Mouse (Mus musculus): ENCODE results near the gene Clps. TPM values are rescaled to one million over a fixed set of nuclear protein-coding genes. Genes with fewer than 3 reads are reported as not detected.

Clps gene
- not detected in 2 replicates for polyA plus RNA-seq (2014; fragmentation: Nextera tagmentation; extraction: Ambion mirVana)

- WGBS = 96% methylated on average over 4 of the region's 4 CpGs
- H3K9me3 ChIP-seq (replicated peaks; ENCODE audit: control insufficient read depth, low read length) = no peaks in the 10 kb centered on the region
- no peaks in the 10 kb centered on the region; the same call in 1 of the 2 replicates for H3K4me1 ChIP-seq (ENCODE audit: control insufficient read depth, insufficient read depth, low read length)
- no peak for DNase-seq (ENCODE audit: low spot score)
- no peak within 1 kb of the TSS for H3K9ac ChIP-seq (ENCODE audit: low read length)
- no peak within 1 kb of the TSS for H3K4me2 ChIP-seq (ENCODE audit: low read length)
- no peaks in the 10 kb centered on the region for H3K27me3 ChIP-seq (replicated peaks; ENCODE audit: control insufficient read depth, insufficient read depth, low read length)
- H3K27ac ChIP-seq (ENCODE audit: low read depth, low read length) = no peak within 1 kb of the TSS
- ATAC-seq = no peak
- H3K36me3 ChIP-seq (ENCODE audit: control insufficient read depth, insufficient read depth, low read length) = no peaks in the 10 kb centered on the region
- no peak within 1 kb of the TSS for H3K4me3 ChIP-seq (ENCODE audit: low read depth, low read length)
Measured at GRCm38 (mm10) chr17:28560598-28560997, at the start of gene Clps. Gene Clps (minus strand): TSS chr17:28560766.

GRCm38 (mm10) chr17:28609543-28609942, 49.0 kb upstream of the Clps start:
- WGBS = 92% methylated on average over 3 of the region's 3 CpGs
- no peak overlapping the region for H3K9ac ChIP-seq (ENCODE audit: low read length)
- no peaks in the 10 kb centered on the region for H3K9me3 ChIP-seq (replicated peaks; ENCODE audit: control insufficient read depth, low read length)
- ATAC-seq (no peak), DNase-seq (ENCODE audit: low spot score) (no peak)
- no peak overlapping the region for H3K4me2 ChIP-seq (ENCODE audit: low read length)
- no peaks in the 10 kb centered on the region for H3K27me3 ChIP-seq (replicated peaks; ENCODE audit: control insufficient read depth, insufficient read depth, low read length)
- H3K4me1 ChIP-seq (ENCODE audit: control insufficient read depth, insufficient read depth, low read length) = no peaks in the 10 kb centered on the region
- peaks cover 44% of the 10 kb centered on the region for H3K36me3 ChIP-seq (ENCODE audit: control insufficient read depth, insufficient read depth, low read length)
- no peak overlapping the region for H3K4me3 ChIP-seq (ENCODE audit: low read depth, low read length)
- no peak overlapping the region for H3K27ac ChIP-seq (ENCODE audit: low read depth, low read length)

- WGBS = 69% methylated on average over 9 of the region's 9 CpGs
- Histone ChIP-seq H3K27ac (ENCODE audit: low read depth, low read length) (no peak overlapping the region), H3K4me3 (ENCODE audit: low read depth, low read length) (no peak overlapping the region), H3K4me1 (ENCODE audit: control insufficient read depth, insufficient read depth, low read length) (no peaks in the 10 kb centered on the region), H3K9ac (ENCODE audit: low read length) (no peak overlapping the region), H3K27me3 (replicated peaks; ENCODE audit: control insufficient read depth, insufficient read depth, low read length) (no peaks in the 10 kb centered on the region), H3K4me2 (ENCODE audit: low read length) (no peak overlapping the region), H3K9me3 (replicated peaks; ENCODE audit: control insufficient read depth, low read length) (no peaks in the 10 kb centered on the region), H3K36me3 (ENCODE audit: control insufficient read depth, insufficient read depth, low read length) (peaks cover 93% of the 10 kb centered on the region)
- no peak for DNase-seq (ENCODE audit: low spot score)
- ATAC-seq = no peak
Measured at GRCm38 (mm10) chr17:28601557-28602250, 41.1 kb upstream of the Clps start.

GRCm38 (mm10) chr17:28600780-28601179, 40.2 kb upstream of the Clps start:
- Histone ChIP-seq H3K27ac (ENCODE audit: low read depth, low read length) (no peak overlapping the region), H3K4me3 (ENCODE audit: low read depth, low read length) (no peak overlapping the region), H3K36me3 (ENCODE audit: control insufficient read depth, insufficient read depth, low read length) (peaks cover 93% of the 10 kb centered on the region), H3K4me1 (ENCODE audit: control insufficient read depth, insufficient read depth, low read length) (no peaks in the 10 kb centered on the region), H3K9ac (ENCODE audit: low read length) (no peak overlapping the region), H3K27me3 (replicated peaks; ENCODE audit: control insufficient read depth, insufficient read depth, low read length) (no peaks in the 10 kb centered on the region), H3K4me2 (ENCODE audit: low read length) (no peak overlapping the region), H3K9me3 (replicated peaks; ENCODE audit: control insufficient read depth, low read length) (no peaks in the 10 kb centered on the region)
- DNase-seq (ENCODE audit: low spot score) (no peak), ATAC-seq (no peak)
- WGBS = 87% methylated on average over 5 of the region's 5 CpGs

- ATAC-seq (no peak), DNase-seq (ENCODE audit: low spot score) (no peak)
- WGBS = 84% methylated on average over 4 of the region's 4 CpGs
- Histone ChIP-seq H3K27me3 (replicated peaks; ENCODE audit: control insufficient read depth, insufficient read depth, low read length) (no peaks in the 10 kb centered on the region), H3K4me3 (ENCODE audit: low read depth, low read length) (no peak overlapping the region), H3K9me3 (replicated peaks; ENCODE audit: control insufficient read depth, low read length) (no peaks in the 10 kb centered on the region), H3K4me2 (ENCODE audit: low read length) (no peak overlapping the region), H3K9ac (ENCODE audit: low read length) (no peak overlapping the region), H3K27ac (ENCODE audit: low read depth, low read length) (no peak overlapping the region), H3K4me1 (ENCODE audit: control insufficient read depth, insufficient read depth, low read length) (no peaks in the 10 kb centered on the region), H3K36me3 (ENCODE audit: control insufficient read depth, insufficient read depth, low read length) (peaks cover 88% of the 10 kb centered on the region)
Measured at GRCm38 (mm10) chr17:28593965-28594364, 33.4 kb upstream of the Clps start.

GRCm38 (mm10) chr17:28592998-28593397, 32.4 kb upstream of the Clps start:
- peak; percentile 32; the same call in 1 of the 2 replicates for ATAC-seq
- WGBS = 17% methylated on average over 4 of the region's 4 CpGs
- Histone ChIP-seq H3K9ac (ENCODE audit: low read length) (no peak overlapping the region), H3K4me3 (ENCODE audit: low read depth, low read length) (no peak overlapping the region), H3K4me1 (ENCODE audit: control insufficient read depth, insufficient read depth, low read length) (no peaks in the 10 kb centered on the region), H3K4me2 (ENCODE audit: low read length) (no peak overlapping the region), H3K27ac (ENCODE audit: low read depth, low read length) (no peak overlapping the region), H3K9me3 (replicated peaks; ENCODE audit: control insufficient read depth, low read length) (no peaks in the 10 kb centered on the region), H3K27me3 (replicated peaks; ENCODE audit: control insufficient read depth, insufficient read depth, low read length) (no peaks in the 10 kb centered on the region), H3K36me3 (ENCODE audit: control insufficient read depth, insufficient read depth, low read length) (peaks cover 91% of the 10 kb centered on the region)
- DNase-seq (ENCODE audit: low spot score) = peak; percentile 80

- no peaks in the 10 kb centered on the region for H3K4me1 ChIP-seq (ENCODE audit: control insufficient read depth, insufficient read depth, low read length)
- H3K4me2 ChIP-seq (ENCODE audit: low read length) = no peak overlapping the region
- H3K36me3 ChIP-seq (ENCODE audit: control insufficient read depth, insufficient read depth, low read length) = peaks cover 76% of the 10 kb centered on the region
- no peak overlapping the region for H3K9ac ChIP-seq (ENCODE audit: low read length)
- no peak for ATAC-seq
- 94% methylated on average over 5 of the region's 5 CpGs for WGBS
- no peak overlapping the region for H3K4me3 ChIP-seq (ENCODE audit: low read depth, low read length)
- H3K9me3 ChIP-seq (replicated peaks; ENCODE audit: control insufficient read depth, low read length) = no peaks in the 10 kb centered on the region
- DNase-seq (ENCODE audit: low spot score) = no peak
- H3K27ac ChIP-seq (ENCODE audit: low read depth, low read length) = no peak overlapping the region
- no peaks in the 10 kb centered on the region for H3K27me3 ChIP-seq (replicated peaks; ENCODE audit: control insufficient read depth, insufficient read depth, low read length)
Measured at GRCm38 (mm10) chr17:28591476-28591875, 30.9 kb upstream of the Clps start.

- Histone ChIP-seq H3K36me3 (ENCODE audit: control insufficient read depth, insufficient read depth, low read length) (peaks cover 68% of the 10 kb centered on the region), H3K4me2 (ENCODE audit: low read length) (no peak overlapping the region), H3K4me1 (ENCODE audit: control insufficient read depth, insufficient read depth, low read length) (no peaks in the 10 kb centered on the region), H3K9me3 (replicated peaks; ENCODE audit: control insufficient read depth, low read length) (no peaks in the 10 kb centered on the region), H3K27me3 (replicated peaks; ENCODE audit: control insufficient read depth, insufficient read depth, low read length) (no peaks in the 10 kb centered on the region), H3K27ac (ENCODE audit: low read depth, low read length) (no peak overlapping the region), H3K9ac (ENCODE audit: low read length) (no peak overlapping the region), H3K4me3 (ENCODE audit: low read depth, low read length) (no peak overlapping the region)
- no peak for ATAC-seq
- no peak for DNase-seq (ENCODE audit: low spot score)
- WGBS = 94% methylated on average over 3 of the region's 3 CpGs
Measured at GRCm38 (mm10) chr17:28590596-28590995, 30.0 kb upstream of the Clps start.

GRCm38 (mm10) chr17:28588591-28588990, 28.0 kb upstream of the Clps start:
- Histone ChIP-seq H3K27me3 (replicated peaks; ENCODE audit: control insufficient read depth, insufficient read depth, low read length) (no peaks in the 10 kb centered on the region), H3K27ac (ENCODE audit: low read depth, low read length) (no peak overlapping the region), H3K4me2 (ENCODE audit: low read length) (no peak overlapping the region), H3K4me1 (ENCODE audit: control insufficient read depth, insufficient read depth, low read length) (no peaks in the 10 kb centered on the region), H3K4me3 (ENCODE audit: low read depth, low read length) (no peak overlapping the region), H3K9ac (ENCODE audit: low read length) (no peak overlapping the region), H3K36me3 (ENCODE audit: control insufficient read depth, insufficient read depth, low read length) (peaks cover 55% of the 10 kb centered on the region), H3K9me3 (replicated peaks; ENCODE audit: control insufficient read depth, low read length) (no peaks in the 10 kb centered on the region)
- DNase-seq (ENCODE audit: low spot score) = no peak
- 82% methylated on average over 2 of the region's 2 CpGs for WGBS
- no peak for ATAC-seq

Measured in forebrain, embryonic 14.5 days (tissue).